Mouse (Mus musculus): ENCODE data around the gene Mecom.

DNA sequence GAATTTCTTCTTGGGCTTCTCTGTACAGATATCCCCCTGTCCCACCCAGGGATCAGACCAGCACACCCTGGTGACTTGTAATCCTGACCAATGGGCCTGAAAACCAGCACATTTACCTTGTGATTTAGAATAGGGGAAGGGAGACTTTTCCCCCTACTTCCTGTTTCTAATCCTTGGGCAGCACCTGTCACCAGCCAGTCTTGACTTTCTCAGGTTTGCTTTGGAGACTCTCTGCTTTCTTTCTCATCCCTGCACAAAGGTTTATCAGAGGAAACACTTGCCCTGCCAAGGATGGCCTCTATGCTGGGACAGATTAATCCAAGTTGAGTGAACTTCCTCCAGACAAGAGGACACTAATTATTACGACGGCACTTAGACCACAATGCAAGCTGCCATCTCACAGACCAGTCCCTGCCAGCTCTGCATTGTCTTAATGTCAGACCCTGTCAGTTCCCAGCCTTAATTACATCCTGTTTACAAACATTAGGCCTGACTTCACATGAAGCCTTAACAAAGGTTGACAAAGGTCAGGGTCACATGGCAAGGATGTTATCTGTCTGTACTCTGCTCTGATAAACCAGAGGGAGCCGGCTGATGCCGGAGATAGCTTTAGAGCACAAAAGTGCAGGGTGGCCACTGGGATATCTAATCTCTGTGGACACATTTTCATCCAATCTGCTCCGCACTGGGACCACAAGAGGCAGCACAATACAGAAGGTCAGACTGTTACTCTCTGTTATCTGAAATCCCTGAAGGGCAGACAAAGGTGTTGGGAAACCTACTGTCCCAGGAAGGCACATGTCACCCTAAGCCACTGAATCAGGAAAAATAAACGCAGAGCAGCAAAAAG, 193.7 kb downstream of the Mecom start:
- no peak for TF ChIP-seq CTCF (IDR thresholded peaks at IDR 0.05; ENCODE audit: low read depth, low read length)
- no peak for TF ChIP-seq POLR2A (IDR thresholded peaks at IDR 0.05; ENCODE audit: borderline replicate concordance, low read depth, low read length)
